Mouse (Mus musculus): ENCODE data around the gene Cdca3. TPM values are rescaled to one million over a fixed set of nuclear protein-coding genes. Genes with fewer than 3 reads are reported as not detected.

Cdca3 gene
- polyA plus RNA-seq, 1 experiment from 2014 or later, result 8.2 TPM

DNA sequence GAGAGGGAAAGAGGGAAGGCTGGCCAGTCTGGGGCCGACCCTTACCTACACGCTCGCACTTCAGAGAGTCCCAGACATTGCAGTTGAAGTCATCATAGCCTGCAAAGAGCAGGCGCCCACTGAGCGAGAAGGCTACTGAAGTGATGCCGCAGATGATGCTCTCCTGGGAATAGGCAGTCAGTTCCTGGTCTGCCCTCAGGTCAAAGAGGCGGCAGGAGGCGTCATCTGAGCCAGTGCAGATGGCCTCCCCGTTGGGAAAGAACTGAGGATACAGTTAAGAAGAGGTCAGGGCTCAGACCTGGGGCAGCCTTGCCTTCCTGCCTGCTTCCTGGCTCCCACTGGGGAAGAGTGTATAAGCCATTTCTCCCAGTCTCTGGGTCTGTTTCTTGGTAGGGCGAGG lies 6.2 kb downstream of the Cdca3 start:
- no peak overlapping the region for H3K9ac ChIP-seq (replicated peaks; ENCODE audit: low read depth)
- WGBS, result 69% methylated on average over 10 of the region's 10 CpGs
- H3K36me3 ChIP-seq (ENCODE audit: insufficient read depth, low read length), result no peaks in the 10 kb centered on the region
- TF ChIP-seq EP300 (IDR thresholded peaks at IDR 0.05) (no peak), CTCF (IDR thresholded peaks at IDR 0.05) (no peak)
- H3K9me3 ChIP-seq (ENCODE audit: low read length), result no peaks in the 10 kb centered on the region
- no peak overlapping the region for H3K27ac ChIP-seq (ENCODE audit: low read length)
- H3K4me1 ChIP-seq (ENCODE audit: insufficient read depth, low read depth, low read length), result no peaks in the 10 kb centered on the region
- no peak overlapping the region for H3K4me2 ChIP-seq (replicated peaks; ENCODE audit: low read depth, low read length)
- ATAC-seq (peak; percentile 42), DNase-seq (ENCODE audit: low spot score) (no peak)
- no peaks in the 10 kb centered on the region for H3K27me3 ChIP-seq (replicated peaks; ENCODE audit: insufficient read depth, low read length)
- H3K4me3 ChIP-seq (ENCODE audit: low read depth, low read length), result no peak overlapping the region

DNA sequence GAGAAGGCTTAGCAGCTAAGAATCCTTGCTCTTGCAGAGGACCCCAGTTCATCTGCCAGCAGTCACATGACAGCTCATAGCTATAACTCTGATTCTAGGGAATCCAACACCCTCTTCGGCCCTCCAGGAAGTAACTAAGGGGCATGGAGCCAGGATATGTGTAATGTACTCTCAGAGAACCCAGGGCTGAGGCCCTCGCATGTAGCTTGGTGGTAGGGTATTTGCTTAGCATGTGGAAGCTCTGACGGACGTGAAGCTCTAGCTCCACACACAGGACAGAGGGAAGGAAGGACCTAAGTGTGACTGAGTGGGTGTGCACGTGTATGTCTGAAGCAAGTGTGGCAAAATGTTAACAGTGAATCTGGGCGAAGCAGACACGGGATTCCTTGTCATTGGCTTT lies 7.1 kb downstream of the Cdca3 start:
- DNase-seq (ENCODE audit: low spot score), result peak; percentile 65
- Histone ChIP-seq H3K27me3 (replicated peaks; ENCODE audit: insufficient read depth, low read length) (no peaks in the 10 kb centered on the region), H3K9me3 (ENCODE audit: low read length) (no peaks in the 10 kb centered on the region), H3K27ac (ENCODE audit: low read length) (no peak overlapping the region), H3K4me3 (ENCODE audit: low read depth, low read length) (no peak overlapping the region), H3K4me1 (ENCODE audit: insufficient read depth, low read depth, low read length) (no peaks in the 10 kb centered on the region), H3K4me2 (replicated peaks; ENCODE audit: low read depth, low read length) (no peak overlapping the region), H3K9ac (replicated peaks; ENCODE audit: low read depth) (no peak overlapping the region), H3K36me3 (ENCODE audit: insufficient read depth, low read length) (no peaks in the 10 kb centered on the region)
- TF ChIP-seq EP300 (IDR thresholded peaks at IDR 0.05), result no peak
- peak; percentile 40 for TF ChIP-seq CTCF (IDR thresholded peaks at IDR 0.05)
- peak; percentile 70 for ATAC-seq
- WGBS, result 53% methylated on average over 7 of the region's 7 CpGs

DNA sequence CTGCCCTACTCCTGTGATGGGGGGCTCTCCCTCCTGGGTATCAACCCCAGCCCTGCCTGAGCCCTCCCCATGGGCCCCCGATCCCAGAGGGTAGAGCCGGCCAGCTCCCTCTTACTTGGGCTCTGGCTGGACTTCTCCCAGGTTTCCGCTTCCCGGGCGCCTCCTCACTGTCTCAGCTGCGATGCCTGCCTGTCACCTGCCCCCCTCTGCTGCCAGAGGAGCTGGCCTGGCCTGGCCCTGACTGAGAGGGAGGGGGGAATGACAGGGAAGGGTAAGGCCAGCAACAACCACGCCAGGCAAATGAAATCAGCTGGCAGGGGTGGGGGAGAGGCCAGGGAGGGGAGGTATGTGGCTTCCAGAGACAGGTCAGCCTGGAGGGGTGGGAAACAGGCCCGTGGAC lies 10.5 kb downstream of the Cdca3 start:
- Histone ChIP-seq H3K36me3 (ENCODE audit: insufficient read depth, low read length) (no peaks in the 10 kb centered on the region), H3K9ac (replicated peaks; ENCODE audit: low read depth) (no peak overlapping the region), H3K9me3 (ENCODE audit: low read length) (no peaks in the 10 kb centered on the region), H3K4me2 (replicated peaks; ENCODE audit: low read depth, low read length) (no peak overlapping the region), H3K4me3 (ENCODE audit: low read depth, low read length) (no peak overlapping the region), H3K27ac (ENCODE audit: low read length) (no peak overlapping the region), H3K4me1 (ENCODE audit: insufficient read depth, low read depth, low read length) (no peaks in the 10 kb centered on the region), H3K27me3 (replicated peaks; ENCODE audit: insufficient read depth, low read length) (no peaks in the 10 kb centered on the region)
- ATAC-seq (no peak), DNase-seq (ENCODE audit: low spot score) (no peak)
- 10% methylated on average over 8 of the region's 8 CpGs for WGBS
- no peak for TF ChIP-seq EP300 (IDR thresholded peaks at IDR 0.05)
- TF ChIP-seq CTCF (IDR thresholded peaks at IDR 0.05), result no peak

DNA sequence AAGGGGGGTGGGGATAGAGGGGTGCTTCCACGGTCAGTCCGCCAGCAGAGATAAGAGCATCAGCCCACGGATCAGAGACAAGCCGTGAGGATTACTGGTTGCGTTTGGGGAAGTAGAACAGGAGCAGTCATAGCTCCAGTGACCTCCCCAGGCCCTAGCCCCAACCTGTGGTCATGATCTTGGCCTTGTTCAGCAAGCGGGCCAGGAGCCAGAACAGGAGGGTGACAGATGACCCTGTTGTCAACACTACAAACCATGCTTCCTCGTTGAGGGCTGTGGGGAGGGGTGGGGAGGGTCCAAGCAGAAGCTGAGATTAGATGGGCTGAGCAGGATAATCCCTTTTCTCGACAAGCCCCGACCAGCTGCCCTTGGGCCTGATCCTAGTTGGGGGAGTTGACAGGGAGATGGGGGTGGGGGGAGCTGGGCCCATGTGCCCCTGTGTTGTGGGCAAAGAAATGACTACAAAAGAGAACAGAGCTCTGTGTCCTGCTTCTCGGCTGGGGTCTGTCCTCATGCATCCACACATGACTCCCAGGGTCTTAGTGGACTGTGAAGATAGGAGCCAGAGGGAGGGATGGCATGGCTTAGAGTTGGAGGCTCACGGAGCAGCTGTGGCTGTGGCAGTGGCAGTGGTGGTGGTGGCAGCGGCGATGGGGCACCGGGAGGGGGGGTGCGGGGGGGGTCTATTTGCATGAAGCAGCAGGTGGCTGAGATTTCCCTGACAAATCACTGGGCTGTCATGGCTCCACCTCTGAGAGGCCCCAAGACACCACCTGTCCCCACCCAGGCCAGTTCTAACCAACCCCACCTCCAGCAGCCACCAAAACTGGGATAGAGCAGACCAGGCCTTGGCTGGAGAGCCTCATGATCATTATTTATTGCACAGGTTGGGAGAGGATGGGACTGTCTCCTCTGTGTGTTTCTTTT lies 11.2 kb downstream of the Cdca3 start, which contains the start of gene Gnb3:
Gene Gnb3, minus strand, starts transcription at position 35 of the 927 bp plus-strand sequence.
- H3K4me1 ChIP-seq (ENCODE audit: insufficient read depth, low read depth, low read length), result no peaks in the 10 kb centered on the region
- 33% methylated on average over 15 of the region's 15 CpGs for WGBS
- H3K36me3 ChIP-seq (ENCODE audit: insufficient read depth, low read length), result no peaks in the 10 kb centered on the region
- ATAC-seq, result no peak
- H3K4me3 ChIP-seq (ENCODE audit: low read depth, low read length), result no peak within 1 kb of the TSS
- H3K4me2 ChIP-seq (replicated peaks; ENCODE audit: low read depth, low read length), result no peak within 1 kb of the TSS
- H3K9ac ChIP-seq (replicated peaks; ENCODE audit: low read depth), result no peak within 1 kb of the TSS
- H3K27me3 ChIP-seq (replicated peaks; ENCODE audit: insufficient read depth, low read length), result no peaks in the 10 kb centered on the region
- H3K27ac ChIP-seq (ENCODE audit: low read length), result no peak within 1 kb of the TSS
- TF ChIP-seq EP300 (IDR thresholded peaks at IDR 0.05) (no peak), CTCF (IDR thresholded peaks at IDR 0.05) (no peak)
- H3K9me3 ChIP-seq (ENCODE audit: low read length), result no peaks in the 10 kb centered on the region
- DNase-seq (ENCODE audit: low spot score), result no peak

DNA sequence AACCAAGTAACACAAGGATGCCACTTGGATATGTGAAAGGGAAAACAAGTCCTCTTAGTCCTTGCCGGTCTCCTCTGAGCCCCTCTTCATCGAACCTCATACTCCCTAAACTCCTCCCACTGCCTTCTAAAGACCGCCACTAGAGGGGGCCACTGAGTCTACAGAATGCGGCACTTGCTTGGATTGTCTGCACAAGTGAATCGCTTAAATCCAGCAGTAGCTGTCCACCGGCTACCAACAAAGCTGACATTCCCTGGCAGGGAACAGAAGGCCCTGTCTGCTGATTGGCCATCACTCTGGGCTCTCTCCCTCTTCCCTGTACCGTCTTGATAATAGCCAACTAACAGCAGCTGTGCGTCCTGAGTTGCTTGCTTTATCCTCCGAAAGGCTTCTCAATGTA lies 18.0 kb downstream of the Cdca3 start:
- Histone ChIP-seq H3K27ac (ENCODE audit: low read length) (no peak overlapping the region), H3K9me3 (ENCODE audit: low read length) (no peaks in the 10 kb centered on the region), H3K36me3 (ENCODE audit: insufficient read depth, low read length) (no peaks in the 10 kb centered on the region), H3K4me3 (ENCODE audit: low read depth, low read length) (no peak overlapping the region), H3K4me1 (ENCODE audit: insufficient read depth, low read depth, low read length) (no peaks in the 10 kb centered on the region), H3K9ac (replicated peaks; ENCODE audit: low read depth) (no peak overlapping the region), H3K27me3 (replicated peaks; ENCODE audit: insufficient read depth, low read length) (no peaks in the 10 kb centered on the region), H3K4me2 (replicated peaks; ENCODE audit: low read depth, low read length) (no peak overlapping the region)
- peak; percentile 90 for DNase-seq (ENCODE audit: low spot score)
- ATAC-seq, result peak; percentile 82
- 9% methylated on average over 9 of the region's 9 CpGs for WGBS
- peak; percentile 96 for TF ChIP-seq CTCF (IDR thresholded peaks at IDR 0.05)
- TF ChIP-seq EP300 (IDR thresholded peaks at IDR 0.05), result no peak

DNA sequence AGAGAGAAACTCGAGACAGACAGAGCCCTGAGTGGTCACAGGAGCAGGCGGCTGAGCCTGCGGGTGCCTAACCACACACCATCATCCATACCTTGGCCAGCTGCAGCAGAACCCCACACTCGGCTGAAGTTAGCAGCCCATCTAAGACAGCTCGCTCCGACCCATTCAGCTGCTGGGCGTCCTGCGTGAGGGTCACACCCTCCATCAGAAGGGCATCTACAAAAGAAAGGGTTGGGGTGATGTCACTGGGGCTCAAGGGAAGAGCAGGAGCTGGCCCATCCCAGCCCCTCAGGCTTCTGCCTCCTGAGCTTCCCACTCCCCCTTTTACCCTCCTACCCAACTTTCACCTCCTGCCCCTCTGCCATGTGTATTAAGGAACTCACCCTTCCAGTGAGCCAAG lies 21.2 kb downstream of the Cdca3 start:
- Histone ChIP-seq H3K27ac (ENCODE audit: low read length) (no peak overlapping the region), H3K36me3 (ENCODE audit: insufficient read depth, low read length) (no peaks in the 10 kb centered on the region), H3K4me1 (ENCODE audit: insufficient read depth, low read depth, low read length) (no peaks in the 10 kb centered on the region), H3K4me2 (replicated peaks; ENCODE audit: low read depth, low read length) (no peak overlapping the region), H3K27me3 (replicated peaks; ENCODE audit: insufficient read depth, low read length) (no peaks in the 10 kb centered on the region), H3K9me3 (ENCODE audit: low read length) (no peaks in the 10 kb centered on the region), H3K4me3 (ENCODE audit: low read depth, low read length) (no peak overlapping the region), H3K9ac (replicated peaks; ENCODE audit: low read depth) (no peak overlapping the region)
- no peak for ATAC-seq
- WGBS, result 52% methylated on average over 8 of the region's 8 CpGs
- no peak for TF ChIP-seq EP300 (IDR thresholded peaks at IDR 0.05)
- no peak for TF ChIP-seq CTCF (IDR thresholded peaks at IDR 0.05)
- no peak for DNase-seq (ENCODE audit: low spot score)
